Mouse (Mus musculus): ENCODE measurements around the gene Apol9b.

Gene Apol9b

GRCm38 (mm10) chr15:77748414-77748813 lies 19.6 kb downstream of the Apol9b start:
- DNase-seq = no peak

- DNase-seq = no peak
These were observed 20.9 kb downstream of the Apol9b start for GRCm38 (mm10) chr15:77749717-77750116.

- DNase-seq = no peak
These were observed 21.6 kb downstream of the Apol9b start for GRCm38 (mm10) chr15:77750461-77750860.

GRCm38 (mm10) chr15:77752443-77752842 lies 23.6 kb downstream of the Apol9b start:
- DNase-seq = no peak

- DNase-seq = no peak
These were observed 26.3 kb downstream of the Apol9b start for GRCm38 (mm10) chr15:77755132-77755531.

- no peak for DNase-seq
These were observed 27.2 kb downstream of the Apol9b start for GRCm38 (mm10) chr15:77756081-77756480.

GRCm38 (mm10) chr15:77756848-77757247 lies 28.0 kb downstream of the Apol9b start, which contains the start of gene Apol8:
TSS of gene Apol8 (minus strand) at chr15:77757003.
- peak; percentile 60 for DNase-seq

- no peak for DNase-seq
These were observed 28.9 kb downstream of the Apol9b start for GRCm38 (mm10) chr15:77757586-77758226.

GRCm38 (mm10) chr15:77760037-77760436 lies 31.2 kb downstream of the Apol9b start:
- DNase-seq = no peak

- no peak for DNase-seq
These were observed 32.2 kb downstream of the Apol9b start for GRCm38 (mm10) chr15:77761083-77761482.

- DNase-seq = peak; percentile 47
These were observed 32.9 kb downstream of the Apol9b start for GRCm38 (mm10) chr15:77761561-77762380.

- no peak for DNase-seq
These were observed 34.2 kb downstream of the Apol9b start for GRCm38 (mm10) chr15:77763050-77763449.

GRCm38 (mm10) chr15:77763702-77764101 lies 34.9 kb downstream of the Apol9b start:
- DNase-seq = no peak

GRCm38 (mm10) chr15:77764391-77765006 lies 35.7 kb downstream of the Apol9b start:
- DNase-seq = peak; percentile 73

GRCm38 (mm10) chr15:77765484-77766093 lies 36.8 kb downstream of the Apol9b start:
- DNase-seq = no peak

GRCm38 (mm10) chr15:77766981-77767380 lies 38.1 kb downstream of the Apol9b start:
- DNase-seq = no peak

- no peak for DNase-seq
These were observed 41.5 kb downstream of the Apol9b start for GRCm38 (mm10) chr15:77770341-77770740.

- no peak for DNase-seq
These were observed 42.1 kb downstream of the Apol9b start for GRCm38 (mm10) chr15:77770942-77771341.

- no peak for DNase-seq
These were observed 44.5 kb downstream of the Apol9b start for GRCm38 (mm10) chr15:77773099-77773915.

- DNase-seq = no peak
These were observed 45.5 kb downstream of the Apol9b start for GRCm38 (mm10) chr15:77774303-77774702.

GRCm38 (mm10) chr15:77775186-77775963 lies 46.5 kb downstream of the Apol9b start:
- DNase-seq = peak; percentile 78

Data from kidney, postnatal 14 days (tissue).